Mouse (Mus musculus): Measurements from ENCODE around the gene Ksr2. TPM values are rescaled to one million over a fixed set of nuclear protein-coding genes. Genes with fewer than 3 reads are reported as not detected.
"Not testable (repeated sequence)": the region's sequence is repeated elsewhere in the genome, so short reads cannot be mapped to it uniquely, and the experiment has no call there.

Ksr2 gene
- total RNA-seq, 2 experiments from 2014 or later = 34.7 to 35.9 TPM

- no peak for DNase-seq (ENCODE audit: low spot score in 2 of 2)
These were observed 188.2 kb downstream of the Ksr2 start for GRCm38 (mm10) chr5:117602026-117602425.

- DNase-seq (ENCODE audit: low spot score in 2 of 2) = no peak
These were observed 194.0 kb downstream of the Ksr2 start for GRCm38 (mm10) chr5:117607761-117608309.

- peak; percentile 54 to 61 for DNase-seq (ENCODE audit: low spot score in 2 of 2)
These were observed 200.7 kb downstream of the Ksr2 start for GRCm38 (mm10) chr5:117614331-117615024.

GRCm38 (mm10) chr5:117620292-117620691 is 206.5 kb downstream of the Ksr2 start:
- DNase-seq (ENCODE audit: low spot score in 2 of 2) = no peak

GRCm38 (mm10) chr5:117622221-117622620 is 208.4 kb downstream of the Ksr2 start:
- no peak for DNase-seq (ENCODE audit: low spot score in 2 of 2)

- not testable (repeated sequence) for DNase-seq (ENCODE audit: low spot score in 2 of 2)
These were observed 209.4 kb downstream of the Ksr2 start for GRCm38 (mm10) chr5:117623206-117623605.

- no peak for DNase-seq (ENCODE audit: low spot score in 2 of 2)
These were observed 213.1 kb downstream of the Ksr2 start for GRCm38 (mm10) chr5:117626907-117627306.

GRCm38 (mm10) chr5:117628351-117628750 is 214.6 kb downstream of the Ksr2 start:
- DNase-seq (ENCODE audit: low spot score in 2 of 2) = peak; percentile 66 to 75

- DNase-seq (ENCODE audit: low spot score in 2 of 2) = no peak
These were observed 215.8 kb downstream of the Ksr2 start for GRCm38 (mm10) chr5:117629570-117629969.

- DNase-seq (ENCODE audit: low spot score in 2 of 2) = no peak
These were observed 221.4 kb downstream of the Ksr2 start for GRCm38 (mm10) chr5:117635211-117635610.

- DNase-seq (ENCODE audit: low spot score in 2 of 2) = no peak
These were observed 222.0 kb downstream of the Ksr2 start for GRCm38 (mm10) chr5:117635838-117636237.

GRCm38 (mm10) chr5:117641585-117641984 is 227.8 kb downstream of the Ksr2 start:
- DNase-seq (ENCODE audit: low spot score in 2 of 2) = no peak

GRCm38 (mm10) chr5:117651238-117651886 is 237.6 kb downstream of the Ksr2 start:
- no peak for DNase-seq (ENCODE audit: low spot score in 2 of 2)

GRCm38 (mm10) chr5:117658641-117659040 is 244.8 kb downstream of the Ksr2 start:
- no peak for DNase-seq (ENCODE audit: low spot score in 2 of 2)

GRCm38 (mm10) chr5:117659596-117659995 is 245.8 kb downstream of the Ksr2 start:
- no peak for DNase-seq (ENCODE audit: low spot score in 2 of 2)

GRCm38 (mm10) chr5:117665181-117665580 is 251.4 kb downstream of the Ksr2 start:
- DNase-seq (ENCODE audit: low spot score in 2 of 2) = no peak

- DNase-seq (ENCODE audit: low spot score in 2 of 2) = peak; percentile 17 to 19
These were observed 253.5 kb downstream of the Ksr2 start for GRCm38 (mm10) chr5:117667314-117667713.

- DNase-seq (ENCODE audit: low spot score in 2 of 2) = no peak
These were observed 255.5 kb downstream of the Ksr2 start for GRCm38 (mm10) chr5:117669265-117669664.

- DNase-seq (ENCODE audit: low spot score in 2 of 2) = no peak
These were observed 256.0 kb downstream of the Ksr2 start for GRCm38 (mm10) chr5:117669843-117670242.

- no peak for DNase-seq (ENCODE audit: low spot score in 2 of 2)
These were observed 257.6 kb downstream of the Ksr2 start for GRCm38 (mm10) chr5:117671362-117671761.

GRCm38 (mm10) chr5:117675840-117676239 is 262.0 kb downstream of the Ksr2 start:
- DNase-seq (ENCODE audit: low spot score in 2 of 2) = no peak

- DNase-seq (ENCODE audit: low spot score in 2 of 2) = no peak
These were observed 263.4 kb downstream of the Ksr2 start for GRCm38 (mm10) chr5:117677231-117677630.

Measured in layer of hippocampus, postnatal 14 days (tissue).